Mouse (Mus musculus) ovary, postnatal 14 days (tissue): ENCODE results near the gene U2af2.
"Not testable (repeated sequence)": the region's sequence is repeated elsewhere in the genome, so short reads cannot be mapped to it uniquely, and the experiment has no call there.

ENCODE experiments used
- DNase-seq: peaks from one replicate; pipeline ENCODE4 v3.0.0; 2022; ENCODE audit warnings: low spot score

U2af2 gene

DNA sequence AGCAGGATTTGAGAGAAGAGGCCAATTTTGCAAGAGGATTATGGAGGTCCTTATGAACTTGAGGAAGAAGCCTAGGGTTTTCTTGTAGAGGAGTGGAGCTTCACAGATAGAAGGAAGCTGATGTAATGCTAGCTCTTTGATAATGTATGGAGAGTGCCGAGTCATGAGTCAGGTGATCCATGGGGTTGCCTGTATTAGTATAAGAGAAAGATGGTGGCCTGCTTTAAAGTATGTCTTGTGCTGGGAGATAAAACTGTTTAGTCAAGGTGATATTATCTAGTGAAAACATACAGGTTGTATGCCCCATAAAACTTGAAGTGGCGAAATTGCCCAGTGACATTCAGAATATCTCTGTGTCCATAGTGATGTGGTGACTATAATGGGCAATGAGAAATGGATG lies 15.0 kb downstream of the U2af2 start:
- DNase-seq = no peak

GRCm38 (mm10) chr7:5079365-5080009 lies 17.5 kb downstream of the U2af2 start:
- not testable (repeated sequence) for DNase-seq

DNA sequence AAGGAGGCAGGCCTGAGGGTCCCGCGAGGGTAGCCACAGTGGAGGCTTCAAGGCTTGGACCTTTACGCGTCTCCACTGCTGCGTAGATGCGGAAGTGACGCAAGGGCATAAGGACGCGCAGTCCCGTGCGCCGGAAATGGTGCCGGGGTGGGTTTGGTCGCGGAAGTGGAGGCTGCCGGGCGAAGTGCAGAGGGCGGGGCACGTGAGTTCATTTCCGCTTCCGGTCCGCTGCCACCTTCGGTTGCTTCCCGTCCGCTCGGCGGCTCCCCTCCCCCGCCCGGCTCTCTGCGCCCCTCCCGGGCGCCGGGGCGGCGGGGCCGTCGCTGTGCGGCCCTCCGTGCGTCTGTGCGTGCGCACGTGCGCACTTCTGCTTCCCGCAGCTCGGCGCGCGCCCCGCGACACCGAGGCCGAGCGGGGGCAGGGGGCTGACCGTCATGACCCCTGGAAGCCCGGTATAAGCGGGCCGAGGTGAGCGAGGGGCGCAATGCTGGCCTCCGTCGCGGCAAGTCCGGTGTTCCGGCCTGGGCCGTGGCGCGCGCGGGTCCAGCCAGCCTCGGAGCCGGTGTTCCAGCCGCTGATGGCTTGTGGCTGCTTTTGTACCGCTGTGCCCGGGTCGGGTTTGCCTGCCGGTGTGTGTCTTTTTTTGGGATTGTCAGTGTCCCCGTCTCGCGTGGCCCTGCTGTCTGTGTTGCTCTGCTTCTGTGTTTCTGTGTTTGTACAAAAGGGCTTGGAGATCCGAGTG lies 18.2 kb downstream of the U2af2 start, which contains the start of gene Epn1:
Epn1 (plus strand) TSS at position 226 of the 742 bp plus-strand sequence.
- peak; percentile 93 for DNase-seq

GRCm38 (mm10) chr7:5080815-5081214 lies 18.9 kb downstream of the U2af2 start:
- DNase-seq = no peak

DNA sequence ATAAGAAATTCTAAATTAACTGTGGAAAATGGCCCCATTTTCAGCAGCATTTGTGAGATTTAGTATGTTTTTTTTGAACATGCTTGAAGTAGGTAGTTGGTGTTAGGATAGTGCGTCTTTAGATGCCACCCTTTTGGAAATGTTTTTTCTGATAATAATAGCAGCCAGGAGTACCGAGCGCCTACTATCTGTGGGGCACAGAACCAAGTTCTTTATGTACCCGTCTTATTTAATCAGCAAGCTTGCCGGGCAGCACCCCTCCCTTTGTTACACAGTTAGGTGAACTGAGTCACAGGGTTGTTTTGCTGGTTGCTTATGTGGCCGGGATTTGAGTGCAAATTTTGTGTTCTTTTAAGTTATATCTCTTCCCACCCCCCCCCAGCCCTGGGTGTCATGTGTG lies 19.3 kb downstream of the U2af2 start:
- DNase-seq = no peak

DNA sequence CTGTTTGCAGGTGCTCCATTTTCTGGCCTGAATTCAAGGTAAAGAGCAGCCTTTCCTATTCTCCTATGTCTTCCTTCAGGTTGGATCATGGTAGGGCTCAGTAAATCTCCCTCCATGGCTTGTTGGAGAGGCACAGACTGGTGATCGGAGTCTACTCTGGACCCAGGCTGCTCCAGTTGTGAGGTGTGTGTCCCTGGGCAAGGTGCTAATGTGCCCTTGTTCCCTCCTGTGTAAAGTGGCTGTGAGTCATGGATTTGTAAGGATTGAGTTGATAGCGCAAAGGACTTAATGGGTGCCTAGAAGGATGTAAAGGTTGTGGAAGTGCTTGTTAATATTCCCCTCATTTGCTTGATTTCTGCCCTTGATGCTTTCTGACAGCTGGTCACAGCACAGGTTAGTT lies 20.0 kb downstream of the U2af2 start:
- no peak for DNase-seq

DNA sequence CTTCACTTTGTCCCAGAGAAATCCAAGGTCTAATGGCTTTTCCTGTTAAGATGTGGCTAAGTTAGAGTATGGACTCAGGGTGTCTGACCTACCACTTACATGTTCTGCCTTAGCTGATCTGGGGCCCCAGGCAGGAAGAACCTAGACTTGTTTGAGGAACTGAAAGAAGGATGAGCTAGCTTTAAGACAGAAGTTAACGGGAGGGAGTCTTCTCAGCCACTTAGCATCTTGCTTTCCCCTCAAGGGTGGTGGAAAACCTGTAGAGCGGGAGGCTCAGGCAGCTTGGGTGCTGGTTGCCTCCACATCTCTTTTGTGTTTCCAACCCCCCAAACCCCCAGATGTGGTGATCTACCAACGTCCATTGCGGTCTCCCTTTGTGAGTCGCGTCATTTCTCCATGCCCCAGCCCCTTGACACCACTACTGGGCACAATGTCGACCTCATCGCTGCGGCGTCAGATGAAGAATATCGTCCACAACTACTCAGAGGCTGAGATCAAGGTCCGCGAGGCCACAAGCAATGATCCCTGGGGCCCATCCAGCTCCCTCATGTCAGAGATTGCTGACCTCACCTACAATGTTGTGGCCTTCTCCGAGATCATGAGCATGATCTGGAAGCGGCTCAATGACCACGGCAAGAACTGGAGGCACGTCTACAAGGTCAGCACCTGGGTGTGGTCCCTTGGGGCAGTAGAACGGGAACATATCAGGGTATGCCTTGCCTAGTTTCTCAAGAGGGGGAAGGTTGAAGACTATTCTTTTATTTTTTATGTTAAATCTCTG lies 21.6 kb downstream of the U2af2 start:
- no peak for DNase-seq

- no peak for DNase-seq
Observed at GRCm38 (mm10) chr7:5085512-5085911, 23.6 kb downstream of the U2af2 start.

DNA sequence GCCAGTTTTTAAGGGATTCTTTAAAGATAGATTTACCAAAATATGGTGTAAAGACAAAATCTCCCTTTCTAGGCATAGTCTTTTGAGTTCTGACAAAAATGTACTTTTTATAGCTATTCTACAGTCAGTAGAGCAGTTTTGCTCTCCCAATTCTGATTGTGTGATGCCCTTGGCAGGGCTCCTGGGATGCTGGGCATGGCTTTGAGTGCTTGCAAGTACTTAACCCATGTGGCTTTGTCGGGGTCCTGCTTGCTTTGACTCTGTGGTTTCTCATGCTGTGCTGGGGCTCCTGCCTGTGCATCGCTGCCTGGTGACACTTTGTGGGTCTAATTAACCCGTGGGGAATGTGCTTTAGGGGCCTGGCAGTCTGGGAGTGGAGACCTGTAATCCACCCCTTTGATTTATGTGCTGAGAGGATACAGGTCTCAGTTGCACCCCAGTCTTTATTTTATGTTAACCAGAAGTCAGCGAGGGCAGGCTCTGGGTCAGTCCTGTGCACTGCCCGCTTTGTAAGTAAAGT lies 25.0 kb downstream of the U2af2 start:
- DNase-seq = no peak

DNA sequence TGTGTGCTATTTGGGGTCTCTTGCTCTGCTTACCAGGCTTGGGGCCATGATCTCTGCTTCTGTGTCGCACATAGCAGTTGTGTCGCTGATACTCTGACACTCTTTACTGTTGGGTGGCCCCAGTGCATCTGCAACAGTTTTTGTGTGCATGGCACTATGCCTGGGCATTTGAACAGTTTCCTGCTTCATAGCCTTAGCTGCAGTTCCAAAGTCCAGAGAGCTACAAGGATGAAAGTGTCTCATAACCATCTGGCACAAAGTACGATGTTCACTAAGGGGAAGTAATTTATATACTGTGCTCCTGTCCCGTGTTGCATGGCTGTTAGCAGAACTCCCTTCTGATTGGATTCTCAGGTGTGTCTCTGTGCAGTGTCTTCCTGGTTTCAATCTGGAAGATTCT lies 25.9 kb downstream of the U2af2 start:
- DNase-seq = no peak

DNA sequence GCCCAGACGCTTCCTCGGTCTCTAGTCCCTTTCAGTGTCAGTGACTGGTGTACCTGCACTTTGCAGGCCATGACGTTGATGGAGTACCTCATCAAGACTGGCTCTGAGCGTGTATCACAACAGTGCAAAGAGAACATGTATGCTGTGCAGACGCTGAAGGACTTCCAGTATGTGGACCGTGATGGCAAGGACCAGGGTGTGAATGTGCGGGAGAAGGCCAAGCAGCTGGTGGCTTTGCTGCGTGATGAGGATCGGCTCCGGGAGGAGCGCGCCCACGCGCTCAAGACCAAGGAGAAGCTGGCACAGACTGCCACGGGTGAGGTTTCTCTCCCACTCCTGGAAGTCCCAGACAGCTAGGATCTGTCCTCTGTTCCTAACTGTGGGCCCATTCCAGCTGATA lies 27.9 kb downstream of the U2af2 start:
- DNase-seq = no peak

GRCm38 (mm10) chr7:5091008-5091728 lies 29.2 kb downstream of the U2af2 start:
- DNase-seq = no peak

DNA sequence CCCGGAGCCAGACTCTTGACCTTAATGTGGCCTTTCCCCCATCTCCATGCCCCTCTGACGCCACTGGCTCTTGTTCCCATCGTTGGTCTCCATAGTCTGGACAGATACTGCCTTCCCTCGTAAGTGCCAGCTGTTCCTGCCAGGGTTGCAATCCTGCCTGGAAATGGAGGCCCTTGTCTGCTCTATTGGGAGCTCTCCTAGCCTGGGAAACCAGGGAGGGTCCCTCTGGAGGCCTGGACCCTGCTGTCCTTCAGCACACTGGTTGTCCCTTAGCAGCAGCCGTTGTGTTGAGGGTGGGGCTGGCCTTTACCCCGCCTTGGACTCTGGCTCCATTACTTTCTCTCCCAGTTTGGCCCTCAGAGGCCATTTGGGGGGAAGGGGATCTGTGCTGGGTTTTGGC lies 30.4 kb downstream of the U2af2 start:
- DNase-seq = no peak

- DNase-seq = no peak
Observed at GRCm38 (mm10) chr7:5092831-5093510, 31.0 kb downstream of the U2af2 start.

- DNase-seq = no peak
Observed at GRCm38 (mm10) chr7:5098769-5099168, 36.8 kb downstream of the U2af2 start.

DNA sequence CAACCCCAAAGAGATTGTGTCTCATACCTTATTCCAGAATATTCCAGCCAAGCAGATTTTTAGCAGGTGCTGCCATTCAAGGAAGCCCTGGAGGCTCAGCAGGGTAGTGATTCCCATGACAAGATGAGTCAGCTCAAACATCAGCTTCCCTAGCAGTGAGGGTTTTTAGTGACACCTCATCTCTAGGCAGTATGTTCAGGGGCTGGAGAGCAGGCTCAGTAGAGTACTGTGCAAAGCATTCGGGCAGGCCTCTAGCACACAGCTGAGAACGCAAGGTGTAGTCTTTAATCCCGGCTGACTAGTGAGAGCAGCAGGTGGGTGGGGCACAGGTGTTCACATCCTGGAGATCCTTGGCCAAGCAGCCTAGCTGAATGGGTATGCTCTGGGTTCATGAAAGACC lies 37.9 kb downstream of the U2af2 start:
- DNase-seq = no peak

DNA sequence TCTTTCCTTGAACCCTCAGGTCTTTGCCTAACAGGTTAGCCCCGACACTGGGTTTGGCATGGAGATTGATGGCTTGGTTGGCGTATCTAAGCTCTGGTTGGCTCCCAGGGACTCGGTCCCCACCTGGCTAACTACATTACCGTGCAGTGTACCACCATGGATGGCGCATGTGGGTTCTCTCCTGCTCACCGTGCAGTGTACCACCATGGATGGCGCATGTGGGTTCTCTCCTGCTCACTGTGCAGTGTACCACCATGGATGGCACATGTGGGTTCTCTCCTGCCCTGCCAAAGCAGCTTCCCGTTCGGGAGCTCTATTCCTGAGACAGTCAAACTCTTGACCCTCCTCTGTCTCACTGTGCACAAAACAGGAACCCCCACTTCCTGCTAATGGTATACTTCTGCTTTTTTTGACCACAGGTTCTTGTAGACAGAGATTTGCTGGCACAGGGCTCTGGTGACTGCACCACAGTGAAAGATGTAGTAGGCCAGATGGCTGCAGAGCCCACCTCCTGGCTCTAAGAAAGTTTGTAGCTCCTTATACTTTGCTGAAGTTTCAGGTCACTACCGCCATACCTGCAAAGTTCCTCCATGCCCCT lies 39.2 kb downstream of the U2af2 start:
- DNase-seq = no peak

DNA sequence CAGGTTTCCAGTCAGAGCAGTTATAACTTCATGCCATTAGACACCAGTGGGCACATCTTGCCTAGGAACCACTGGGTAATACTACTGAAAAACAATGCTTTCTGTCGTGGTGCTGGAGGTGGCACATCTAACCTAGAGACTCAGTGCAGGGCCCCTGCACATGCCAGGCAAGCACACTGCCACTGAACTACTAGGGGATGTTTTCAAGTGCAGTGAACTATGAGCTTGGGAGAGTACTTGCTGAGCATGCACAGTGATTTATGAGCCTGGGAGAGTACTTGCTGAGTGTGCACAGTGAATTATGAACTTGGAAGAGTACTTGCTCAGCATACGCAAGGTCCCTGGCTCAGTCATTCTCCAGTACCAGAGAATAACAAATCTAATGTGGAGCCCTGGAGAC lies 40.6 kb downstream of the U2af2 start:
- no peak for DNase-seq

GRCm38 (mm10) chr7:5108272-5108671 lies 46.3 kb downstream of the U2af2 start:
- no peak for DNase-seq

DNA sequence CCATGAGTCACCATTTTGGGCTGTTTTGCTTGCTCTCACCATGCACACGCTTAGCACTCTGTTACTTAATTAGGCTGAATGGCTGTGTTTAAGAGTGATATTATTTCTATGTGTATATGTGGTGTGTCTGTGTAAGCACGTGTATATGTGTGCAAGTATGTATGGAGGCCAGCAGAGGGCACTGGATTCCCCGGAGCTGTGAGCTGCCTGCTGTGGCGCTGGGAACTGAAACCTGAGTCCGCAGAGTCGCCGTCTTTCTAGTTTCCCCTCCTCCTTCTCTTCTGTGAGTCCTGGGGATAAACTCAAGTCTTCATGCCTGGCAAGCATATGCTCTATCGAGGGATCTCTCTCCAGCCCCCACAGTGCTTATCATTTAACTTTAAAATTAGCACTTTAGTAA lies 47.4 kb downstream of the U2af2 start:
- DNase-seq = no peak

GRCm38 (mm10) chr7:5112701-5113100 lies 50.8 kb downstream of the U2af2 start:
- DNase-seq = no peak
